Mouse (Mus musculus): ENCODE results near the gene Ppp1r37. TPM values are rescaled to one million over a fixed set of nuclear protein-coding genes. Genes with fewer than 3 reads are reported as not detected.

The Ppp1r37 gene
- polyA plus RNA-seq, 1 experiment from 2014 or later = 8.3 TPM

DNA sequence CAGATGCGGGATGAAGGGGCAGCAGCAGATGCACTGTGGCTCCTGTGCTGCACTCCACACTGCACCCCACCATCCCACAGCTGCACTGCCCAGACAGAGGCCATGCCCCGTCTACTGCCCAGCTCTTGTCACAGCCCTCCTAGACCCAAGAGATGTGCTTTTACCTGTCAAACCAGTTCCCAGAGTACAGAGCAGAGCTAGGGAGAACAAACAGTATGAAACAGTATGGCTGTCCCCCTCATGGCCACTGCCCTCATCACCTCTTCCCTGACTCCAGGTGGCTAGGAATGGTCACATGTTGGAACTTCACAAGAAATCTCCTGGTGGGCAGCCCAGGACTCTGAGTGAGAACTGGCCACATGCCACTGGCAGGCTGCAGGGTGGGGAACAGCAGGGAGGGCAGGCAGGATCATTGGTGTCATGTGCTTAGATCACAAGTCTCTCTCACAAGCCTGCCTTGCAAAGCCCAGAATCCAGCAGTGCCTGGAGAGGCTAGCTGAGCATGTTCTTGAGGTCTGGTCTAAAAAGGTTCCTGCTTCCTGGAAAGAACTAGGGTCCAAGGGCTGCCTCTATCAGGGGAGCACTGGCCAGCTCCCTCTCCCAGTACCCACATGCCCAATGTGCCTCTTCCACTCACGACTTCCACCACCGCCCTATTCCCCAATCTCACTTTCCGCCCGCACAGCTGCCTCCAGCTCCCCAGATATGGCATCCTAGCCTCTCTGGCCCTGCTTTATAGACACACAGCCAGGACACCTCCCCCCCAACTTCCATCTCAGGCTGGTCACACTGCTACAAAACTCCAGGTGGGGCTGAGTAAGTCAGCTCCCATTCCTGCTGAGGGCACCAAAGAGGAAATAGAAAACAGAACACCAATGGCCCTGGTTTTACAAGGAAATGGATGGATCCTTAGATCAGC lies 4.6 kb downstream of the Ppp1r37 start:
- WGBS (ENCODE audit: insufficient replicate concordance) = 83% methylated on average over 6 of the region's 6 CpGs
- Histone ChIP-seq H3K36me3 (replicated peaks; ENCODE audit: insufficient read depth, low read length) (peaks cover 32% of the 10 kb centered on the region), H3K27ac (ENCODE audit: low read depth) (no peak overlapping the region), H3K27me3 (ENCODE audit: insufficient read depth, low read length) (no peaks in the 10 kb centered on the region), H3K4me1 (ENCODE audit: insufficient read depth) (peaks cover 35% of the 10 kb centered on the region), H3K9me3 (ENCODE audit: low read length) (no peaks in the 10 kb centered on the region), H3K4me3 (ENCODE audit: low read depth, low read length) (peak overlapping the region; percentile 99; the same call in 1 of the 2 replicates), H3K4me2 (ENCODE audit: low read depth, low read length) (peak overlapping the region; percentile 95), H3K9ac (replicated peaks) (peak overlapping the region; percentile 27)
- ATAC-seq (no peak; the same call in 1 of the 2 replicates), DNase-seq (no peak)
- no peak for TF ChIP-seq CTCF (IDR thresholded peaks at IDR 0.05; ENCODE audit: low read depth)
- no peak for TF ChIP-seq EP300 (IDR thresholded peaks at IDR 0.05; ENCODE audit: low read depth)

GRCm38 (mm10) chr7:19557086-19557485 lies 5.8 kb downstream of the Ppp1r37 start:
- peaks cover 40% of the 10 kb centered on the region for H3K4me1 ChIP-seq (ENCODE audit: insufficient read depth)
- ATAC-seq = no peak
- WGBS (ENCODE audit: insufficient replicate concordance) = 91% methylated on average over 2 of the region's 2 CpGs
- peaks cover 33% of the 10 kb centered on the region for H3K36me3 ChIP-seq (replicated peaks; ENCODE audit: insufficient read depth, low read length)
- H3K27me3 ChIP-seq (ENCODE audit: insufficient read depth, low read length) = no peaks in the 10 kb centered on the region
- no peak overlapping the region for H3K27ac ChIP-seq (ENCODE audit: low read depth)
- no peak overlapping the region for H3K4me3 ChIP-seq (ENCODE audit: low read depth, low read length)
- TF ChIP-seq CTCF (IDR thresholded peaks at IDR 0.05; ENCODE audit: low read depth) = no peak
- no peak for TF ChIP-seq EP300 (IDR thresholded peaks at IDR 0.05; ENCODE audit: low read depth)
- no peak overlapping the region for H3K4me2 ChIP-seq (ENCODE audit: low read depth, low read length)
- DNase-seq = no peak
- no peak overlapping the region; the same call in 1 of the 2 replicates for H3K9ac ChIP-seq (replicated peaks)
- no peaks in the 10 kb centered on the region for H3K9me3 ChIP-seq (ENCODE audit: low read length)

DNA sequence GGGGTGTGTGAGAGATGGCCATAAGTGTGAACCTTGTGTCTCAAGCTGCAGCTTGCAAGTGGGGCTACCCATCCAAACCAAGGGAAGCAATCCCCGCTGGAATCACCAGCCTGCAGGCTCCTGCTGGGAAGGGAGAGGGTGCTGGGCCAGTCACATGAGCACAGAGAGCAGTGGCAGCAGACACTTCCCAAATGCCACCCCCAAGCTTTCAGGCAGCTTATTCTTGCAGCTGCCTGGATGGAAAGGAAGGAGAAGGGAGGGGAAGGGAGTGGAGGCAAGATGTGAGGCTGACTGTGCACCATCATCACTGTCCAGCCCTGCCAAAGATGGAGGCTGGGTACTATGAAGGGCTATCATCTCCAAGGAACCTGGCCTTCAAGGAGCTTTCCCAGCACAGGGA lies 8.7 kb downstream of the Ppp1r37 start:
- no peak overlapping the region for H3K9ac ChIP-seq (replicated peaks)
- no peak for ATAC-seq
- DNase-seq = no peak
- H3K27ac ChIP-seq (ENCODE audit: low read depth) = no peak overlapping the region
- no peaks in the 10 kb centered on the region for H3K9me3 ChIP-seq (ENCODE audit: low read length)
- peaks cover 27% of the 10 kb centered on the region for H3K4me1 ChIP-seq (ENCODE audit: insufficient read depth)
- 100% methylated on average over 1 of the region's 1 CpGs for WGBS (ENCODE audit: insufficient replicate concordance)
- no peak overlapping the region for H3K4me2 ChIP-seq (ENCODE audit: low read depth, low read length)
- H3K27me3 ChIP-seq (ENCODE audit: insufficient read depth, low read length) = no peaks in the 10 kb centered on the region
- H3K36me3 ChIP-seq (replicated peaks; ENCODE audit: insufficient read depth, low read length) = peaks cover 33% of the 10 kb centered on the region
- no peak overlapping the region for H3K4me3 ChIP-seq (ENCODE audit: low read depth, low read length)
- no peak for TF ChIP-seq CTCF (IDR thresholded peaks at IDR 0.05; ENCODE audit: low read depth)
- no peak for TF ChIP-seq EP300 (IDR thresholded peaks at IDR 0.05; ENCODE audit: low read depth)

DNA sequence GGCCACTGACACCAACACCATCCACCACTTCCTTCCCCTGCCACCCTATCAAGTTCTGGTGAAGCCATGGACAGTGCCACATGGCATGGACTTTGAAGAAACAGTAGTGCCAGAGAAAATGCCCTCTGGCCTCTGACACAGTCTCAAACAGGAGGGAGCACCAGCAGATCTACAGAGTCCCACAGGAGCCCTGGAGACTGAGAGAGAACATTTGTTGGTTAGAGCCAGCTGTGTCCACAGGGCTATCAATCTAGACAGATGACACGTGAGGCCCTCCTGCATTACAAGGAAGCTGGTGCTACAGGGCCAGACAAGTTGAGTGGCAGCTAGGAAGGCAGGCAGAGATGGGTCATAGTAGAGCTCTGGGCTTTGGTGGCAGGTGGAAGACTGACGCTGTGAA lies 10.4 kb downstream of the Ppp1r37 start:
- 37% methylated on average over 2 of the region's 2 CpGs for WGBS (ENCODE audit: insufficient replicate concordance)
- Histone ChIP-seq H3K36me3 (replicated peaks; ENCODE audit: insufficient read depth, low read length) (peaks cover 22% of the 10 kb centered on the region), H3K27me3 (ENCODE audit: insufficient read depth, low read length) (no peaks in the 10 kb centered on the region), H3K4me3 (ENCODE audit: low read depth, low read length) (no peak overlapping the region), H3K9ac (replicated peaks) (0 out of 2 replicates have a peak overlapping the region, but pooled peaks have one; percentile 11), H3K27ac (ENCODE audit: low read depth) (no peak overlapping the region), H3K9me3 (ENCODE audit: low read length) (no peaks in the 10 kb centered on the region), H3K4me1 (ENCODE audit: insufficient read depth) (peaks cover 32% of the 10 kb centered on the region), H3K4me2 (ENCODE audit: low read depth, low read length) (no peak overlapping the region)
- no peak for ATAC-seq
- TF ChIP-seq EP300 (IDR thresholded peaks at IDR 0.05; ENCODE audit: low read depth) (no peak), CTCF (IDR thresholded peaks at IDR 0.05; ENCODE audit: low read depth) (no peak)
- DNase-seq = no peak

GRCm38 (mm10) chr7:19551634-19552033 lies 11.2 kb downstream of the Ppp1r37 start:
- peak; percentile 60 for ATAC-seq
- Histone ChIP-seq H3K9ac (replicated peaks) (no peak overlapping the region), H3K4me1 (ENCODE audit: insufficient read depth) (peaks cover 37% of the 10 kb centered on the region), H3K27me3 (ENCODE audit: insufficient read depth, low read length) (no peaks in the 10 kb centered on the region), H3K9me3 (ENCODE audit: low read length) (no peaks in the 10 kb centered on the region), H3K4me3 (ENCODE audit: low read depth, low read length) (no peak overlapping the region), H3K4me2 (ENCODE audit: low read depth, low read length) (no peak overlapping the region), H3K36me3 (replicated peaks; ENCODE audit: insufficient read depth, low read length) (peaks cover 17% of the 10 kb centered on the region), H3K27ac (ENCODE audit: low read depth) (no peak overlapping the region)
- 70% methylated on average over 5 of the region's 5 CpGs for WGBS (ENCODE audit: insufficient replicate concordance)
- TF ChIP-seq CTCF (IDR thresholded peaks at IDR 0.05; ENCODE audit: low read depth) = no peak
- no peak for TF ChIP-seq EP300 (IDR thresholded peaks at IDR 0.05; ENCODE audit: low read depth)
- no peak for DNase-seq

GRCm38 (mm10) chr7:19549394-19549793 lies 13.5 kb downstream of the Ppp1r37 start:
- no peak overlapping the region for H3K4me2 ChIP-seq (ENCODE audit: low read depth, low read length)
- ATAC-seq = no peak
- peaks cover 8% of the 10 kb centered on the region for H3K36me3 ChIP-seq (replicated peaks; ENCODE audit: insufficient read depth, low read length)
- no peak overlapping the region for H3K4me3 ChIP-seq (ENCODE audit: low read depth, low read length)
- no peaks in the 10 kb centered on the region for H3K27me3 ChIP-seq (ENCODE audit: insufficient read depth, low read length)
- WGBS (ENCODE audit: insufficient replicate concordance) = 86% methylated on average over 10 of the region's 10 CpGs
- TF ChIP-seq CTCF (IDR thresholded peaks at IDR 0.05; ENCODE audit: low read depth) (no peak), EP300 (IDR thresholded peaks at IDR 0.05; ENCODE audit: low read depth) (no peak)
- H3K4me1 ChIP-seq (ENCODE audit: insufficient read depth) = peaks cover 49% of the 10 kb centered on the region
- H3K9ac ChIP-seq (replicated peaks) = no peak overlapping the region
- no peak overlapping the region for H3K27ac ChIP-seq (ENCODE audit: low read depth)
- no peaks in the 10 kb centered on the region for H3K9me3 ChIP-seq (ENCODE audit: low read length)
- DNase-seq = no peak
